Mouse (Mus musculus) bone marrow, adult 2 months (tissue): Measurements from ENCODE around the gene Tubb3. TPM values are rescaled to one million over a fixed set of nuclear protein-coding genes. Genes with fewer than 3 reads are reported as not detected.

Experiments
- H3K27ac ChIP-seq: fragments of 200-500 bp; 2 replicates; pipeline ENCODE4 v1.5.1; 2012; ENCODE audit warnings: low read depth, mild to moderate bottlenecking, control low read depth, inconsistent platforms, low read length; ENCODE audit not compliant: control insufficient read depth, poor library complexity, insufficient read depth
- H3K4me1 ChIP-seq: fragments of 200-500 bp; 2 replicates; pipeline ENCODE4 v1.6.1; 2011; ENCODE audit warnings: low read length; ENCODE audit not compliant: control insufficient read depth, insufficient read depth
- H3K4me3 ChIP-seq: fragments of 200-500 bp; replicated peaks from 2 replicates; pipeline ENCODE3; 2011; ENCODE audit warnings: mild to moderate bottlenecking, low read depth, low read length, control low read depth; ENCODE audit not compliant: control insufficient read depth
- CTCF ChIP-seq: fragments of 200-500 bp; IDR thresholded peaks from 2 replicates; pipeline ENCODE4 v1.5.1; 2011; ENCODE audit warnings: low read length, control low read depth; ENCODE audit not compliant: control insufficient read depth, insufficient read depth
- POLR2A ChIP-seq: fragments of 200-500 bp; IDR thresholded peaks from 2 replicates; pipeline ENCODE4 v1.6.1; 2011; ENCODE audit warnings: low read depth, mild to moderate bottlenecking, control low read depth, low read length, borderline replicate concordance; ENCODE audit not compliant: control insufficient read depth
- WGBS: fragments of 180-500 bp; shearing (Covaris S2); methylation state at CpG from one replicate; pipeline ENCODE4 v1.1.7; 2018; 5-methylcytosine and 5-hydroxymethylcytosine counted together
- polyA plus RNA-seq: library from polyadenylated mRNA; stranded (reverse); fragments of >200 nt; gene quantifications from 2 replicates; pipeline ENCODE4 v1.2.4, GENCODE M21; 2011; ENCODE audit warnings: low replicate concordance; ENCODE audit not compliant: missing spikeins, insufficient read depth, insufficient read length

The Tubb3 gene
- polyA plus RNA-seq, 1 experiment = 1.4 TPM

GRCm38 (mm10) chr8:123415967-123416943 is 5.0 kb downstream of the Tubb3 start:
- Histone ChIP-seq H3K4me3 (no peak overlapping the region), H3K27ac (no peak overlapping the region), H3K4me1 (no peaks in the 10 kb centered on the region; the same call in none of the 2 replicates)
- 54% methylated on average over 8 of the region's 8 CpGs for WGBS
- TF ChIP-seq CTCF = no peak
- no peak for TF ChIP-seq POLR2A

GRCm38 (mm10) chr8:123416944-123417555 is 5.8 kb downstream of the Tubb3 start:
- H3K4me1 ChIP-seq = no peaks in the 10 kb centered on the region; the same call in 1 of the 2 replicates
- WGBS = 73% methylated on average over 8 of the region's 8 CpGs

GRCm38 (mm10) chr8:123419711-123420110 is 8.5 kb downstream of the Tubb3 start:
- no peaks in the 10 kb centered on the region for H3K4me1 ChIP-seq
- TF ChIP-seq CTCF (no peak), POLR2A (no peak)
- 41% methylated on average over 4 of the region's 4 CpGs for WGBS
- H3K27ac ChIP-seq = no peak overlapping the region
- H3K4me3 ChIP-seq = no peak overlapping the region

More at GRCm38 (mm10) chr8:123416944-123417555, 5.8 kb downstream of the Tubb3 start:
- TF ChIP-seq POLR2A = no peak
- no peak for TF ChIP-seq CTCF
- no peak overlapping the region for H3K27ac ChIP-seq
- H3K4me3 ChIP-seq = no peak overlapping the region

- TF ChIP-seq POLR2A (no peak), CTCF (no peak)
- WGBS = 92% methylated on average over 34 of the region's 34 CpGs
- Histone ChIP-seq H3K27ac (no peak overlapping the region), H3K4me3 (no peak overlapping the region), H3K4me1 (no peaks in the 10 kb centered on the region)
These were observed 9.5 kb downstream of the Tubb3 start for GRCm38 (mm10) chr8:123420525-123421281.

GRCm38 (mm10) chr8:123421325-123421724 is 10.1 kb downstream of the Tubb3 start:
- no peak overlapping the region for H3K4me3 ChIP-seq
- no peak for TF ChIP-seq CTCF
- no peak for TF ChIP-seq POLR2A
- no peaks in the 10 kb centered on the region for H3K4me1 ChIP-seq
- no peak overlapping the region; the same call in 1 of the 2 replicates for H3K27ac ChIP-seq
- WGBS = 87% methylated on average over 19 of the region's 19 CpGs

- Histone ChIP-seq H3K4me1 (no peaks in the 10 kb centered on the region), H3K4me3 (no peak overlapping the region), H3K27ac (no peak overlapping the region)
- 14% methylated on average over 17 of the region's 17 CpGs for WGBS
- no peak for TF ChIP-seq POLR2A
- TF ChIP-seq CTCF = peak; percentile 54
These were observed 11.0 kb downstream of the Tubb3 start for GRCm38 (mm10) chr8:123422056-123422780.

- Histone ChIP-seq H3K4me1 (no peaks in the 10 kb centered on the region), H3K27ac (no peak overlapping the region), H3K4me3 (no peak overlapping the region)
- WGBS = 45% methylated on average over 3 of the region's 3 CpGs
- TF ChIP-seq POLR2A (no peak), CTCF (no peak)
These were observed 11.5 kb downstream of the Tubb3 start for GRCm38 (mm10) chr8:123422781-123423159.
